Mouse (Mus musculus): ENCODE measurements around the gene Cort. TPM values are rescaled to one million over a fixed set of nuclear protein-coding genes. Genes with fewer than 3 reads are reported as not detected.
"Not testable (repeated sequence)": the region's sequence is repeated elsewhere in the genome, so short reads cannot be mapped to it uniquely, and the experiment has no call there.

The Cort gene
- total and polyA plus RNA-seq, 3 experiments, result 0.52 to 0.59 TPM; not detected in 1

DNA sequence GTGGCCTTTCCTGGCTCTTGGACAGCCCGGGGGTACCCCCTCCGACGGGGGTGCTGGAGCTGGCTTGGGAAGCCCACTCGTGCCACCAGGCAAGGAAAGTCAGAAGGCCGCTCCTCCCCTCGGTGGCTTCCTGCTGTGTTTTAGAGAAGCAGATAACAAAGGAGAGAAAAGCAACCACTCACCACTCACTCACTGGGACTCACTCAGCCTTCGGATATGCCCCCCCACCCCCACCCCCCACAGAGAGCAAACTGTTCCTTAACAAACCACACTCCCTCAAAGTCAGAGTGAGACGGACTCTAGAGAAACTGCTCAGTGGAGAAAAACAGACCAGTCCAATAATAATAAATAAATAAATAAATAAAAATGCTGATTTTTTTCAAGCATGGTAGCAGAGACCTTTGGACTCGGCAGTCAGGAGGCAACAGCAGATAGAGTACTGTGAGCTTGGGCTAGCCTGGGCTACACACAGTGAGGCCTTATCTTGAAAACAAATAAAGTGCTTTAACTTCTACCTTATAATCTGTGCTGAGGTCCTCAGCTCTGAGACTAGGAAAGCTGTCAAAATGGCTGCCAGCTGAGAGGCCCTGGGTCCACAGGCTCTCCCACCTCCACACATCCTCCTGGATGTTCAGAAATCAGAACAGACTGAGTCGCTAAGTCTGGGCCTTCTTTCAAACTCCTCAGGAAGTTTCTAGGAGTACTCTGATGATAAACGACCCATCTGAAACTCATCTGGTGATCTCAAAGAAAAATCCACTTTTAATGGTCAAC, 1.0 kb downstream of the Cort start:
- no peak overlapping the region for H3K27ac ChIP-seq
- H3K79me2 ChIP-seq (replicated peaks; ENCODE audit: control insufficient read depth, insufficient read depth, low read length), result no peaks in the 10 kb centered on the region
- DNase-seq, result no peak
- no peaks in the 10 kb centered on the region for H3K36me3 ChIP-seq (ENCODE audit: control insufficient read depth, insufficient read depth, low read length)
- no peaks in the 10 kb centered on the region for H3K27me3 ChIP-seq (ENCODE audit: control insufficient read depth, insufficient read depth, low read length)
- H3K4me3 ChIP-seq, result no peak overlapping the region
- H3K4me1 ChIP-seq (ENCODE audit: control insufficient read depth, insufficient read depth, low read length), result no peaks in the 10 kb centered on the region
- no peak overlapping the region for H3K9ac ChIP-seq (ENCODE audit: low read depth, low read length)
- TF ChIP-seq EP300 (IDR thresholded peaks at IDR 0.05; ENCODE audit: insufficient read depth, low read depth, low read length) (no peak), POLR2A (IDR thresholded peaks at IDR 0.05; ENCODE audit: insufficient read depth, low read depth, low read length) (no peak)
- intact Hi-C loops (cut with DNase I), result no loop called here
- WGBS, result 65% methylated on average over 11 of the region's 11 CpGs

DNA sequence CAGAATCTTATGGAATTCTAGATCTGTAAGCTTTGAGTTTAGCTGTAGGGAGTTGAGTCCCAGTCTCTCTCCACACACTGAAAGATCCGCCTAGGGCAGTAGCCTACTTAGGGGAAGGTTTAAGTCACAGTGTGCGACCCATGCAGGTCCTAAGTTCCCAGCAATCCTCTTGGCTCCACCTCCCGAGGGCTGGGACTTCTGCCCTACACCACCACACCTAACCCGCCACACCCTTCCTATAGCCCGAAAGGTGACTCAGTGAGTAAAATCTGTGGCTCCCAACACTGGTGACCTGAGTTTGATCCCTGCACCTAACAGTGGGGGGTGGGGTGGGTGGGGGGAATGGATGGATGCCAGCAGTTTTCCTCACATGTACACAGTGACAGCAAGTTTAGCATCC, 3.1 kb downstream of the Cort start:
- H3K4me3 ChIP-seq, result no peak overlapping the region
- H3K79me2 ChIP-seq (replicated peaks; ENCODE audit: control insufficient read depth, insufficient read depth, low read length), result no peaks in the 10 kb centered on the region
- H3K36me3 ChIP-seq (ENCODE audit: control insufficient read depth, insufficient read depth, low read length), result no peaks in the 10 kb centered on the region
- intact Hi-C loops (cut with DNase I), result no loop called here
- H3K27ac ChIP-seq, result no peak overlapping the region
- H3K4me1 ChIP-seq (ENCODE audit: control insufficient read depth, insufficient read depth, low read length), result no peaks in the 10 kb centered on the region
- 65% methylated on average over 5 of the region's 5 CpGs for WGBS
- DNase-seq, result no peak
- no peaks in the 10 kb centered on the region for H3K27me3 ChIP-seq (ENCODE audit: control insufficient read depth, insufficient read depth, low read length)
- TF ChIP-seq EP300 (IDR thresholded peaks at IDR 0.05; ENCODE audit: insufficient read depth, low read depth, low read length) (no peak), POLR2A (IDR thresholded peaks at IDR 0.05; ENCODE audit: insufficient read depth, low read depth, low read length) (no peak), CTCF (IDR thresholded peaks at IDR 0.05) (no peak)
- H3K9ac ChIP-seq (ENCODE audit: low read depth, low read length), result no peak overlapping the region

DNA sequence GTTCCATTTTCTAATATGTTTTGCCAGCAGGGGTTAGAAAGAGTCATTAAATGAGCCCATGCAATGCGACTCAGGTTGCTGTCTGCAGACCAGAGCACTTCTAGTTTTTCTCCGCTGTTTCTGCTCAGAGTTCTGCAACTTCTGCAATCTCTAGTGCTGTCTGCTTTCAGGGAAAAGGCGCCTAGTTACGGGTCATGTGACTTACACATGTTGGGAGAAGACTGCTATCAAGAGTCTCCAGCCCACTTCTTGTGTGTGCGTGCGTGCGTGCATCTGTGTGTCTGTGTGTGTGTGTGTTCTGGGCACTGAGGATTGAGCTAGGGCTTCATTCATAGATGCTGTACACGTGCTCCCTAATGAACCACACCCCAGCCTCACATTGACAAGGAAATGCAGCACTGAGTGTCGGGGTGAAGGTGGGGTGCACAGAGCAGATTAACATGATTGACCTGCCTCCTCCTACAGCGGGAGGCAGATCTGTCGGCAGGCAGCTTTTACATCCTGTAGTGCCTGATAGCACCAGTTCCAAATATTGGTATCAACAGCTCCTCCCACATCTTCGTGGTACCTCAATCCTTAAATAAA, 6.5 kb downstream of the Cort start:
- H3K4me3 ChIP-seq; H3K9ac ChIP-seq (ENCODE audit: low read depth, low read length); H3K36me3 ChIP-seq (ENCODE audit: control insufficient read depth, insufficient read depth, low read length); DNase-seq; H3K79me2 ChIP-seq (replicated peaks; ENCODE audit: control insufficient read depth, insufficient read depth, low read length); H3K27me3 ChIP-seq (ENCODE audit: control insufficient read depth, insufficient read depth, low read length); H3K4me1 ChIP-seq (ENCODE audit: control insufficient read depth, insufficient read depth, low read length); H3K27ac ChIP-seq; intact Hi-C loops (cut with DNase I): not testable (repeated sequence)
- 74% methylated on average over 12 of the region's 12 CpGs for WGBS

DNA sequence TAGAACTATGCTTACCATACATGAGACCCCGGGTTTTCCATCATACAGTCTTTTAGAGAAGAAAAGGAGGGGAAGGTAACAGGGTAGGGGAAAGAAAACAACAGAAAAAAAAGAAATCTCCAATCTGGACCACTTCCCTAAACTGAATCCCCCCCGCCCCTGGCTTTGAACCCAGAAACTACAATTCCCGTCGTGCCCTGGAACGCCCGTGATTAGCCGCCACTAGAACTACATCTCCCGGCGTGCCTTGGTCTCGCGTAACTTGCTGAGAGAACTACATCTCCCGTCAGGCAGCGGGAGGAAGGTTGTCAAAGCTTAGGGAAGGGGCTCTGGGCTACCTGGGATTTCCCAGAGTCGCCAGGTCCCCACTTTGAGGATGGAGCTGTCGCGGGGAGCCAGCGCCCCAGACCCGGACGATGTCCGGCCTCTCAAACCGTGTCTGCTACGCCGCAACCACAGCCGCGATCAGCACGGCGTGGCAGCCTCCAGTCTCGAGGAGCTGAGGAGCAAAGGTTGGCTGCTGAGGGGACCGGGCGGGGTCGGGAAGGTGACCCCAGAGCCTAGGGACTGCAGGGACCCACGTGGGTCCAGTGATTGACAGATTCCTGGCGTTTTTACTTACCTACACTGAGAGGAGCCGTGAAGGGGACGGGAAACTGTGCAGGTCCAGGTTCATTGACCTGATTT, 22.5 kb downstream of the Cort start, which contains the start of gene Dffa:
Gene Dffa, plus strand, starts transcription at position 272 of the 687 bp plus-strand sequence.
- Histone ChIP-seq H3K27ac (peak within 1 kb of the TSS; percentile 81), H3K36me3 (ENCODE audit: control insufficient read depth, insufficient read depth, low read length) (no peaks in the 10 kb centered on the region), H3K27me3 (ENCODE audit: control insufficient read depth, insufficient read depth, low read length) (no peaks in the 10 kb centered on the region), H3K79me2 (replicated peaks; ENCODE audit: control insufficient read depth, insufficient read depth, low read length) (peaks cover 2% of the 10 kb centered on the region; the same call in 1 of the 2 replicates), H3K4me3 (peak within 1 kb of the TSS; percentile 71), H3K9ac (ENCODE audit: low read depth, low read length) (peak within 1 kb of the TSS; percentile 91), H3K4me1 (ENCODE audit: control insufficient read depth, insufficient read depth, low read length) (peaks cover 3% of the 10 kb centered on the region)
- WGBS, result under 1% methylated on average over 35 of the region's 35 CpGs
- TF ChIP-seq EP300 (IDR thresholded peaks at IDR 0.05; ENCODE audit: insufficient read depth, low read depth, low read length) (no peak), POLR2A (IDR thresholded peaks at IDR 0.05; ENCODE audit: insufficient read depth, low read depth, low read length) (peak; percentile 81), CTCF (IDR thresholded peaks at IDR 0.05) (peak; percentile 57)
- intact Hi-C loops (cut with DNase I), result no loop called here
- DNase-seq, result peak; percentile 92 to 96

GRCm38 (mm10) chr4:149101456-149101855, 25.1 kb downstream of the Cort start:
- H3K4me1 ChIP-seq (ENCODE audit: control insufficient read depth, insufficient read depth, low read length), result peaks cover 9% of the 10 kb centered on the region
- TF ChIP-seq EP300 (IDR thresholded peaks at IDR 0.05; ENCODE audit: insufficient read depth, low read depth, low read length), result no peak
- no peak for TF ChIP-seq CTCF (IDR thresholded peaks at IDR 0.05)
- TF ChIP-seq POLR2A (IDR thresholded peaks at IDR 0.05; ENCODE audit: insufficient read depth, low read depth, low read length), result no peak
- no peak for DNase-seq
- no peaks in the 10 kb centered on the region; the same call in 1 of the 2 replicates for H3K36me3 ChIP-seq (ENCODE audit: control insufficient read depth, insufficient read depth, low read length)
- intact Hi-C loops (cut with DNase I), result loop anchor here (2.0 kb wide), 1 partner anchor 65 kb away; the partner anchor contains the start of gene Pgd
- no peak overlapping the region for H3K27ac ChIP-seq
- peaks cover 4% of the 10 kb centered on the region; the same call in 1 of the 2 replicates for H3K79me2 ChIP-seq (replicated peaks; ENCODE audit: control insufficient read depth, insufficient read depth, low read length)
- no peak overlapping the region for H3K4me3 ChIP-seq
- WGBS, result 74% methylated on average over 3 of the region's 3 CpGs
- H3K27me3 ChIP-seq (ENCODE audit: control insufficient read depth, insufficient read depth, low read length), result no peaks in the 10 kb centered on the region
- no peak overlapping the region for H3K9ac ChIP-seq (ENCODE audit: low read depth, low read length)

DNA sequence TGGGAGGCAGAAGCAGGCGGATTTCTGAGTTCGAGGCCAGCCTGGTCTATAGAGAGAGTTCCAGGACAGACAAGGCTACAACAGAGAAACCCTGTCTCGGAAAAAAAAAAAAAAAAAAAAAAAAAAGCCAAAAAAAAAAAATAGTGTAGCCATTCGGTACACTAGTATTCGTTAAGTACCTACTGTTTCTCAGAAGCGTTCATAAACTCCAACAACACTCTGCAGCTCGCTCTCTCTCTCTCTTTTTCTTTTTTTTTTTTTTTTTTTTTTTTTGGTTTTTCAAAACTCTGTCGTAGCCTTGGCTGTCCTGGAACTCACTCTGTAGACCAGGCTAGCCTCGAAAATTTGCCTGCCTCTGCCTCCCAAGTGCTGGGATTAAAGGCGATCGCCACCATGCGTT, 26.1 kb downstream of the Cort start:
- H3K27me3 ChIP-seq (ENCODE audit: control insufficient read depth, insufficient read depth, low read length); H3K27ac ChIP-seq; H3K4me3 ChIP-seq; H3K9ac ChIP-seq (ENCODE audit: low read depth, low read length); DNase-seq; H3K36me3 ChIP-seq (ENCODE audit: control insufficient read depth, insufficient read depth, low read length); H3K79me2 ChIP-seq (replicated peaks; ENCODE audit: control insufficient read depth, insufficient read depth, low read length); H3K4me1 ChIP-seq (ENCODE audit: control insufficient read depth, insufficient read depth, low read length): not testable (repeated sequence)
- intact Hi-C loops (cut with DNase I), result loop anchor here (2.0 kb wide), 1 partner anchor 66 kb away; the partner anchor contains the start of gene Pgd
- 83% methylated on average over 12 of the region's 12 CpGs for WGBS

All from heart, adult 2 months (tissue).